Mouse (Mus musculus) heart, adult 11 months (tissue): Measurements from ENCODE around the gene Cacna1c.

ENCODE experiments used
- DNase-seq: peaks from one replicate; pipeline ENCODE4 v3.0.0; 2022

The Cacna1c gene

DNA sequence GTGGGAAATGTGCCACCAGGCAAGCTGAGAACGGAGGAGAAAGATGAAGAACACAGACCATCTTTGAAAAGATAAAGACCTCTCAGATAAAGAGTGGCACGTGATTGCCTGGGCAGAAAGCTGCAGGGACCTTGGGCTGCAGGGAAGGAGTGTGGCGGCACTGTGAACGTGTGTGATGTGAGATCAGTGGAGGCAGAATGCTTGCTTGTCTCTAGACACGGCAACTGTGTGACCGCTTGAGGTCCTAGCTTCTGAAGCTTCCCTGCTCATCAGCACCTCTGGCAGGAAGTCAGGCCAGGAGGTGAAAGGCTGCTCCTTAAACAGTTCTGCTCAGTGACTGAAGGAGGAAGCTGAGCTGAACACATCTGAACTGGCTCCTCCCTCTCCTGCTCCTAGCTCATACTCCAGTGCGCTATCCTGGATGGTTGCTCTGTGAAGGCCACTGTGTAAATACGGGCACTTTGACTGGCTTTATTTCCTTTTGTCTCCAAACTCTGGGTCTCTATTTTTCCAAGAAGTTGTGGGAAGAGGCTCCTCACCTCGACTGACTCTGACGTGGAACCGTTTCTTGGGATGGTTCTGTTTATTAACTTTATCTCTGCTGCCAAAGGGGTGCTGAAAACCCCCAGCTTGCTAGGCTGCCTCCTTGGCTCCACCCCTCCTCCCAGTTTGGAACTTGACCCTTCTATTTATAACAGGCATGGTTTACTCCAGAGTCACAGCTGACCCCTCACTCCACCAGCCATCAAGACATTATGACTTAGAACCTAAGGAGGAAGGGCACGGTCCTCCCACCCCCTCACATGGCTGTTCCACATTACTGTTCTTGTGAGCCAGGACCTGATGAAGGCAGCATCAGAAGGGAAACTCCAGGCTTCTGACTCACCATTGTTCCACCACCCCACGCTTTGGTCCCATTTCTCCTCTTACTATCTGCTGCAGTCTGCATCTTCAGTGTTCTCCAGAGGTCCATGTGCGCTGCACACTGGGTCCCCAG, 357.0 kb downstream of the Cacna1c start:
- DNase-seq, result no peak

DNA sequence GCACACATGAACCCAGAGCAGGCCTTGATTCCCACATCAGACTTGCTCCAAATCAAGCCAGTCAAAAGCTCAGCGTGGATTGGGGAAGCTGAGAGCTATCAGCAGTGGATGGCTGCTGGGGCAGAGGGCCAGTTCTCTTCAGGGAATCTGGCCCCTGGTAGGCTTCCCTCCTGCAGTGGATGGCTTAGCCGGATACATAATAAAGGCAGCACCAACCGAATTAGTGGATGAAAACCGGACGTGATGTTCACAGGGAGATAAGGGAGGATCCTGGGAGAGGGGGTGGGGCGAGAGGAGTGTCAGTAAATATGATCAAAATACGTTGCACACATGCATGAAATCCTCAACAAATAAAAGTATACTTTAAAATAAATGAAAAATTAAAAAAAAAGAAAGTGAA, 359.5 kb downstream of the Cacna1c start:
- no peak for DNase-seq

DNA sequence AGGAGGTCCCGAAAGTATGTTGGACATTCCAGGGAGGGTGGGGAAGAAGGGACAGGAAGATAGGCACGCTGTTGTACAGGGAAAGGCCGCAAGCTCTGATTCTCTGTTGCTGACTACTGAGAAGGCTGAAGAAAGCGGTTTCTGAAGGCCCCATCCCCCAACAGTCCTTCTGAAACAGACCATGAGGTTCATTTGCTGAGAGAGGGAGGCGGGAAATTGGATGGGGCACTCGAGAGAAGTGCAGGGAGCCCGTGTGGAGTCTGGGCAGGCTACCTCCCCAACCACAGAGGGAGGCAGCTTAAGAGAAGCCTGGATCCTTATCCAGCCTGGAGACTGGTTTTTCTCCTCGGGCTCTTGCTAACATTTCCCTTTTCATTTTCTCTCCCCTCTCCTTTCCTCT, 362.2 kb downstream of the Cacna1c start:
- DNase-seq, result no peak

DNA sequence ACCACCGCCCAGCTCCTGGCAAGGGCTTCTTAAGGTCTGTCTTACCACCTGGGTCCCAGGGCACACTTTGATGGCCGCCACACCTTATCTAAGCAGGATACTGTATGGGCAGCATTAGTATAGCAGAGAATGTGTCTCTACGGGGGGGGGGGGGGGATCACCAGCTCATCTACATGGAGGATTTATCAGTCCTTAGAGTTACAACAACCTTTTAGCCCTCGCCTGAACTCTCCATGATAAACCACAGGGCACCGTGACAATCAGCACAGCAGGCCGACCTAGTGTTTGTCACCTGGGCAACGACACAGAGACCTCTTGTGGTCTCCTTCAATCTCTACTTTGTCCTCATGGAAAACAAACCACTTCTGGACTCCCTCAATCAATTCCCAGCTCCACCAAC, 363.2 kb downstream of the Cacna1c start:
- DNase-seq, result no peak

DNA sequence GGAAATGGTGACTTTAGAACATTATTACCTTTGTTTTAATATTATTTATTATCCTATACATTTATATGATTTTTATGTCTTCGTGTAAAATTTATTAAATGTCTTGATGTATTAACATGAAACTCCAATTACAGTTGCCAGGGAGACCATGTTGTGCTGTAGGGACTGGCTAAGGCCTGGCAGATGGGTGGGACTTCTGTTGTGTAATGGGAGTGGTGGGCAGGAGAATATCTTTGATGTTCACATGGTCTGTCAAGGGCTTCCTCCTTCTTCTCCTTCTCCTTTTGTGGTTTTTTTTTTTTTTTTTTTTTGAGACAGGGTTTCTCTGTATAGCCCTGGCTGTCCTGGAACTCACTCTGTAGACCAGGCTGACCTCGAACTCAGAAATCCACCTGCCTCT, 363.6 kb downstream of the Cacna1c start:
- DNase-seq, result no peak

DNA sequence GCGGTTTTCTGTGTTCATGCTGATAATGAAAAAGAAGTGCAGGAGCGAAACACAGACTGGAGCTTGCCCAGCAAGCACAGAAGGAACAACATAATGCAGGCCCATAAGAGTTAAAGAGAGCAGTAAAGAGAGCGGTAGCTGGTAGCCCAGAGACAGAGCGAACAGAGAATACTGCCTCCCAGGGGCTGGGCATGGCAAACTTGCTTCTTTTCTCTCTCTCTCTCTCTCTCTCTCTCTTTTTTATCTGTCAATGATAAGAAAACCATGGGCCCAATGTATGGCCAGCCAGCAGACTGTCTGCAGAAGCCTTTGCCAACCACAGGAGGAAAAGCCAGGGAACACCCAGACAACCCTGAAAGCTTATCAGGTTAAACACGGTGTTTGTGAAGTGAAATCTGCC, 365.4 kb downstream of the Cacna1c start:
- DNase-seq, result no peak

DNA sequence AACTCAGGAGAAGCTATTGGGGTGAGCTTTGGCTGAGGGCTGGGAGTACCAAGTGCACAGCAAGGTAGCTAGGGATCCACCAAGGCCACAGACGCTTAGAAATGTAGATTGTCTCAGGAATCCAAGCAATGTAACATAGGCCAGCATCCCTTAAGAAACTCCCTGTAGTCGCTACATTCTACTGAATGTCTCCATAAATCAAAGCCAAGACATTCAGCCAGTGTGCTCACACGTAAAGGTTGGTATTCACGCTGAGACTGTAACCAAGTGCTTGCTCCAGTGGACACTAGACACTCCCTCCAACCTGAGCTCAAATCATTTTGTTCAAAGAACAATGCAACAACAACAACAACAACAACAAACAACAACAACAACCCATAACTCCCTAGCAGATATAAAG, 368.0 kb downstream of the Cacna1c start:
- DNase-seq, result no peak

DNA sequence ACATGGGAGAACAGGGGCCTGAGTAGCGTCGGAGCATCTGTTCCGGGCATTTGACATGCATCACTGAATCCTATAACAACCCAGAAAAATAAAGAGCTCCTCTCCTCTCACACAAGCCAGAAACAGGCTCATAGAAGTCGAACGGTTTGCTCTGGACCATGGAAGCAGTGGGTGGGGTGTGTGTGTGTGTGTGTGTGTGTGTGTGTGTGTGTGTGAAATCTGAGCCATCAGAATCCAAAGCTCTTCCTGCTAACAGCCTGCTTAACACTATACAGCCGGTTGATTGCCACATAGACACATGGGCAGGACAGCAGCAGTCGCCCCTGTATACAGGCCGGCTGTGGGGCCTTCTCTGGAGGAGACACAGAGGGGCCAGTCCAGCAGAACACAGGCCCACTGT, 368.7 kb downstream of the Cacna1c start:
- no peak for DNase-seq

DNA sequence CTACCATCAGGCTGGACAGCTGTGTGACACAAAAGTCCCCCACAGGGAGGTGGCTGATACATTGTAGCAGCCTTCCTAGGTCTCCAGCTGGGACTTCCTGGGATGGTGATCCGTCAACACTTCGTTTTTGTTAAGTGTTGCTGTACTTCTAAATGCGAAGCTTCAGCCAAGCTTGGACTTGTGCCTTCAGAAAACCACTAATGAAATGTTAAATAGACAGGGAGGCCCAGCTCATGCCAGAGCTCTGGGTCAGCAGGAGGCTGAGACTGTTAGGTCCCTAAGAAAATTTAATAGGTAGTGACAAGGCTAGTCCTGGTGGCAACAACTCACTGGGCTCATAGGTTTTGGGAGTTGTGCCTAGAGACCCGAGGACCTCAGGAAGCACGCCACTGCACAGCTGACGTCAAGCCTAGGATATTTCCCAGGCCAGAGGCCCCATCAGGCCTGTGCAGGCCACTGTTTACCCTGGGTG, 370.8 kb downstream of the Cacna1c start:
- DNase-seq, result peak; percentile 97

DNA sequence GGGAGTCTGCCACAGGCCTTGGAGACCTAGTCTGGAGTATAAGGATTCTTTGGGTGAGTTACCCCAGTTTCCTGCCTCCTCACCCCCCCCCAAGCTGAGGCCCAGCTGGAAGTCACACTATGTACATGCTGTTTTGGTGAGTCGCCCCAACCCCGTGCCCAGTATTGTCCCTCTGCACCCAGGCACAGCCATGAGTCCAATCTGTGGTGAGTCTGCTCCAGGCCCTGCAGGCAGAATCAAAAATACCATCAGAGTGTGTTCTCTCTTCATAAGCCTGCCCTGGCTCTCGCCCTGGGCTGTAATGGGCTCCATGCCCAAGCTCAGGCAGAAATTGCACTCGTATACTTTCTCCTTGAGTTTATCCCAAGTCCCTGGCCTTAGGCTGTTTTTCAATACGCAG, 374.7 kb downstream of the Cacna1c start:
- DNase-seq, result peak; percentile 94

DNA sequence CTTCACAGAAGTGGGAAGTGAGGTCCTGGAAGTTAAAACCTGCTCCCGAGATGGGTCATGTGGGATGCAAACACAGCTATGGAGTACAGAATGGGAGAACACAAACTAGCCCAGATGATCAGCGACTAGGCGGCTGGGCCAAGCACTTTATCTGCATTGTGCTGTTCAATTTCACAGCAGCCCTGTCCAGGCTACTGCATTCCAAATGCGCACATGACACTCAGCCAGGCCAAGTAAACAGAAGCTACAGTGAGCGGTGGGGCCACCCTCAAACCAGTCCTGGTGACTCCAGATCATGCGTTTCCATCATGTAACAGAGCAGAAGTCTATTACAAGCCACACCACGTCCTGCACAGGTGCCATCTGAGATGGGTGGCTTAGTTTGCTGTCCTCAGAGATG, 376.6 kb downstream of the Cacna1c start:
- DNase-seq, result peak; percentile 98

DNA sequence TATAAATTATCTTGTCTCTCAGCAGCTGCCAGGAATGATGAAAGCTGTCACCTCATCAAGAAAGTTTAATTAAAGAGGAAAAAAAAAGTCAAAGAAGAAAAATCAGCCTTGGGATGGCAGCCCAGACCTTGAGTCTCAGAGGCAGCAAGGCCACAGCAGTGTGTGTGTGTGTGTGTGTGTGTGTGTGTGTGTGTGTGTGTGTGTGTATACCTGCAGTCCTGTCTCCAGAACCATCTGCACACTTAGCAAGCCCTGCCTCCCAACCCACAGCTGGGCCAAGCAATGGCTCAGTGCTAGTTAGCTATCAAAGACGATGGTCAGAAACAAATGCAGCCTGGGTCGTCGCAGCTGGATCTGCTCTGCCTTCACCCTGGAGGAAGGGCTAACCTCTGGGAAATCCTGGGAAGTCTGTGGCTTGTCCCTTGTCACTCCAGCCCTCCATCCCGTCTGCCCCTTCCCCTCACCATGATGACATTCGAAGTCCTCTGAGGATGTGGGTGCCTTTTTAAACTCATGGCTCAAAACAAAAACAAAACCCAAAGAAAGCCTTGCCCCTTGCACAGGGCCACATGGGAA, 378.2 kb downstream of the Cacna1c start:
- DNase-seq, result no peak

DNA sequence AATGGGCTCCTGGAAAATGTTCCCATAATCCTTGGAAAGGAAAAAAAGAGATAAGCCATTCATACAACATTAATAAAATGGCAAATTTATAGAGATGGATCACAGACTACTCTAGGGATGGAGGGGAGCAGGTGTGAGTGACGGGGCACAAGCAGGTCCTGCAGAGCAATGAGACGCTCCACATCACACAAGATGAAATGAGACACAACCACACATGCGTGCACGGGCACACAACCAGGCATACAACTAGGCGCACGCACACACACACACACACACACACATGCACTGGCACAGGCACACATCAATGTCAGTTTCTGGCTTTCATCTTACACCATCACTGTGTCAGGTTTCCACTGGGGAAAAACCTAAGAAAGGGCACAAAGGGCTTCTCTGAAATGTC, 380.0 kb downstream of the Cacna1c start:
- DNase-seq, result no peak

DNA sequence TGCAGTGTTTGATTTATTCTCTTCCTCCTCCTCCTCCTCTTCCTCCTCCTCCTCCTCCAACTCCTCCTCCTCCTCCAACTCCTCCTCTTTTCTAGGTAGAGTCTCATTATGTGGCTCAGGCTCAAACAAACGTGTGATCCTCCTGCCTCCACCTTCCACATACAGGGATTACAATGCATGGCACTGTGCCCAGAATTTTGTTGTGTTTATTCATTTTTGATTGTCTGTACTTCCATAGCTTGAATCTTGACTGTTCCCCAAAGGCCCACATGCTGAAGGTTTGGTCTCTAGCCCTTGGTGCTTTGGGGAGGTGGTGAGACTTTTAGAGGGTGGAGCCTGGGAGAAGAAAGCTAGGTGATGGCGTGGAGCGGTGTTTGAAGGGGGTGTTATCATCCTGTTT, 383.7 kb downstream of the Cacna1c start:
- no peak for DNase-seq

DNA sequence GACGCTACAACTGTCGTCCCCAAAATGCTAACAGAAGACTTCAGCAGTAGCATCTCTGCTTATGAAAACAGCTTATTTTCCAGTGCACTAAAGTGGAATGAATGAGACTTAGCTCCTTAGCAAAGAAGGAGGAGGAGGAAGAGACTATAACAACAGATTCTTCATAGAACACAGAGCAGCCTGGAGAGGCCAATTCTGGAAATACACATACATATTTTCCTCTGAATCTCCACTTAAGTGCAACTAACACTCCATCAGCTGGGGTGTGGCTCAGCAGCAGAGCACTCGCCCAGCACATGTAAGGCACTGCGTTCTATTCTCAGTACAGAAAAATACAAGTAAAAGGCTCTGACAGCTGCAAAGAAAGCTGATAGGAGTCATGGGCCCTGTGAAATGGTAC, 384.2 kb downstream of the Cacna1c start:
- DNase-seq, result no peak

DNA sequence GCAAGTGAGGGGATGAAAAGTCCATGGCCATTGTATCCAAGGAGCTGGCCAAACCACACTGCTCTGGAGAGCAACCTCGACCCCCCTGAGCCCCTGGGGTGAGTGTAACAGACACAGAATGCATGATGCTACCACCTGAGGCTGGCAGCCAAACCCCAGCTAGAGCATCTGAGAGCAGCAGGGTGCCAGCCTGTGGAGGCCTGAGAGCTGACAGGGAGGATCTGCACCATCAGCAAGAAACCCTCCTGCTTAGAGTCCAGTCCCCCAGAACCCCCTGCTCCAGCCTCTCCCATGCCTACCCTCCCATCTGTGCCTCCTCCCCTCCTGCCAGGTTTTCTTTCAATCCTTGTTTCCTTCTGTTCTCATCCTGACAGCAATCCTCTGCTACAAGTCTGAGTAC, 385.4 kb downstream of the Cacna1c start:
- peak; percentile 86 for DNase-seq

DNA sequence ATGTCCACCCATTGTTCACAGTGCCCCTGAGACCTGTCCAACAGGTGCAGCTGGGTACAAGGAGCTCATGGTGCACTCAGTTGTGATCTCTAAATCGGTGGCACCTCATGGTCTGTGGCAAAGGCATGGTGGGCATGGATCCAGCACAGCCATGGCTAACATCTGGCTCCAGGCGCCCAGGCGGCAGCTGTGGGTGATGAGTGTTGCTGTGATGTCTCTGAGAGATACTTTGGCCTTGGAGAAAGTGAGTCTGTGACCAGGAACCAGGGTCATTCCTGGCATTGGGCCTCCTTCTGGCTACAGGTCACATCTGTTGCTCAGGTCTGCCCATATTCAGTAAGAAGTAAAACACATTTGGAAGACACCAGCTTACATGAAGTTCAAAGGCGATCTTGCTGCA, 391.1 kb downstream of the Cacna1c start:
- peak; percentile 89 for DNase-seq

DNA sequence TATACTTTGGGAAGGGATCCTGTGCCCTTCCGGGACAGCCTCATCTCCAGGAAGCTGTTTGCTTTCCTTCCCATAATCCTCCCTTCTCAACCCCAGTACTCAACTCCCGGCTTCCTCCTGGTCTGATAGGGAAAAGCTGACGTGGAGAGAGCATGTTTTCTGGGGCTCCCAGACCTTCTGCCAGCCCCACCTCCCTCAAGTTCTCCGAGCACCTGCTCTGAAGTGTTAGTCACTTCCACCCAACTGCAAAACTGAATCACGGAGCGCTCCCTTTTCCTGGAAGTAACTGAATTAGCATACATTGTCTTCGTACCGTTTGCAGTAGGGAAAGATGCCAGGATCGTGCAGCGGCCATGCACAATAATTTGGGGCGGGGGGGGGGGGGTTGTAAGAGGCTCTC, 393.9 kb downstream of the Cacna1c start:
- DNase-seq, result no peak

DNA sequence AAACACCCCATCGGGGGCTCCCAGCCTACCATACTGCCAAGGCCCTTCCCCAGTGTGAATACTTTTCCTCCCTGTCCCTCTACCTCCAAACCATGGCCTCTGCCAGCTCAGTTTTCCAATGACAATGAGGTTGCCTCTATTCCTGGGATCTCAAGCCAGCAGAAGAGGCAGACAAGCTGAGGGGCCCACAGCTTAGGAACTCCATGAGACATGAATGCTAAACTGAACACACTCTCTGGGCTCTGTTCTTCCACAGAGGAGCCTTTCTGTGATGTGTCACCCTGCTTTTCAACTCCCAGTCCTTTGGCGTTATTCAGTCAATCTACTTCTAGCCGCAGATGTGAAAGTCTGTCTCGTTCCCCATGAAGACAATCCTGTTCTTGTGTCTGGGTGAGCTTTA, 399.8 kb downstream of the Cacna1c start:
- DNase-seq, result no peak

DNA sequence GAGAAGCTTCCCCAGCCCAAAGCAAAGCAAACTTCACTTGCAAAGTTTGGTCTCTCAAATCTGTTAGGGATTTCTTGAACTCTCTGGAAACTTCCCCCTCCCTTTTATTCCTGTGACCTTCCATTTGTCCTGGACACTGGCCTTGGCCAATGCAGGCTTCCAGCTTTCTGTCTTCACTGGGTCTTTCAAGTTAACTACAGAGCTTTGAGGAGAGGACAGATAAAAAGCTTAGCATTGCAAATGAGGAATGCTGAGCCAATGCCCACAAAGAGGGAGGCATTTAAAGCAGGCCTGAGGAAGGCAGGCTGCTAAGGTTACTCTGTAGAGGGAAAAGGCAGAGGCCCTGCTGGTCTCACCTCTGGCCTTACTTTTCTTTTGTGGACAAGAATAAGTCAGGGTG, 400.5 kb downstream of the Cacna1c start:
- DNase-seq, result no peak

DNA sequence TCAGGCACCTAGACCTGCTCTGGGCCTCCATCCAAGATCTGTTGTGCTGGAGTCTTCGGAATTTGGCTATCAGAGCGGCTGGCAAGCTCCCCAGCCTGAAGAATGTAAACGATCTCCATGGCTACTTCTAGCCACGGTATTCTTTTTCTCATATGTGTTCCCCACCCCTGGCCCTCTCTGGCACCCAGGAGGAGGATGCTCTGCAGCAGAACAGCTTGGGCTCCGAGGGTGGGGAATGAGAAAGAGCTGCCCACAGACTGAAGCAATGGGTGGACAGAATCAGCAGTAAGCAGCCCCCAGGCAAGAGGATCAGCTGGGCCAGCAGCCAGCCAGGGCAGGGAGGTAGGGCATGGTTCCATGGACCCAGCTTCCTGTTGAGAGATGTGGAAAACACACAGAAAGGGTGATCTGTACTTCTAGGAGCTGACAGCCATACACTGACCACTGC, 404.3 kb downstream of the Cacna1c start:
- DNase-seq, result peak; percentile 96

DNA sequence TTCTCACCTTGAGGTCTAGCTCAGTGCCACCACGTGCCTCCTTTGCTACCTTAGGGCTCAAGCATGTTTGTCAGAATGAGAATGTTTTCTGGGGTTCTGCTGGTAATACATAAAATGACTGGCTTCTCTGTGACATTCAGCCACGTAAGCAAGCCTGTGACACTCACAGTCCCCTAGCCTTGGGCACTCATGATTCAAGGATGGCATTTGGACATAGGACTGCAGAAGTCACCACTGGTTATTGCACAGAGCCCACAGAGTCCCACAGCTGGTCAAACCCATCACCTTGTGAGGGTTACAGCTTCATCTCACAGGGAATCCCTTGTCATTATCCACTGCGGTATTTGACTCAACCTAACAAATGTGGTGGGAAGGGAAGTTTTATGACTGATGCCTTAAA, 408.3 kb downstream of the Cacna1c start:
- DNase-seq, result no peak

DNA sequence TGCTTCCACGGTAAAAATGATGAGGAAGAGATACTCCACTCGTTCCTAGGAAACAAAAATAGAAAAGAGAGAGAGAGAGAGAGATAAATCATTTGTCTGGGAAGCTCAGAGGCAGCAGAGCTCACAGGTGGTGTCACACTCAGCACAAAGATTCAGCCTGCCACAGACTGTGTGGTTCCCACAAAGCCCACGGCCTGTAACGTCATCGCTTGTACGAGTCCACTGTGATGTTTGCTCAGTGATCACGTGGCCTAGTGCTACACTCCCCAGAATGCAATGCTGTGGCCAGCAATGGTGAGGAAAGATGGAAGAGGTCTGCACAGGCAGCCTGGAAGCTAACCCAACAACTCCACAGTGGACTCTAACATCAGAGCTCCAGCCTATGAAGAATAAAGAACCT, 415.9 kb downstream of the Cacna1c start:
- DNase-seq, result no peak

DNA sequence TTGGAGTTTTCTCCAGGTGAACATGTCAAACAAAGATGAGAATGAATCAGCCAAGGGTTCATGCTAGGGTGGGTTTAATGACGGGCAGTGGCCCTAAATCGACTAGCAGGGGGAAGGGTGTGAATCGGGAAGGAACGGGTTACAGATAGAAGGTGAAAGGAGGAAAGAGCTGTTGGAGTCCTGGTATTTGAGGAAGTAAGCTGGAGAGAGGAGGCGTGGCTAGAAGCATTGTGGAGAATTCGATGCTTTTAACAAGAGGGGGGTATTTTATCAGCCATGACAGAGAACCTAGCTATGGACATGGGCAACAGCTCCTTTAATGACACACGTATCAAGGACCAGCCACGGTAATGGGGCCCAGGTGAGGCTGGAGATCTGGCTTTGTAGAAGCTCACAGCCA, 417.0 kb downstream of the Cacna1c start:
- DNase-seq, result no peak
